ENCODE assay signal across 13 mouse cellular contexts in genomic region chr1:152000461-152000860, GRCm38 (mm10).
"Had no signal": no experiment of that assay in that cellular context is flagged by ENCODE, and none has a peak within 500 bp of the region (broad histone marks: within the 10 kb centered on the region; RNA-seq: fewer than 3 reads in every experiment).

No protein-coding gene starts in this region.

- H3K9ac ChIP-seq: liver, postnatal 0 days; midbrain, embryonic 13.5 days; midbrain, embryonic 15.5 days; neural tube, embryonic 12.5 days; stomach, embryonic 15.5 days had no signal

- H3K4me2 ChIP-seq: midbrain, embryonic 11.5 days; midbrain, embryonic 13.5 days; midbrain, embryonic 15.5 days; neural tube, embryonic 12.5 days; stomach, embryonic 15.5 days had no signal

- H3K27ac ChIP-seq: midbrain, embryonic 15.5 days; neural tube, embryonic 12.5 days; stomach, embryonic 15.5 days; stomach, postnatal 0 days had no signal

- DNase-seq: liver, postnatal 0 days; lung, adult 2 months; right cerebral cortex, postnatal 14 days; thymus, adult 2 months; thymus, postnatal 25 days; thymus, postnatal 4 days had no signal

- ATAC-seq: liver, postnatal 0 days; midbrain, embryonic 13.5 days; midbrain, embryonic 15.5 days had no signal

- H3K36me3 ChIP-seq: midbrain, embryonic 15.5 days; stomach, embryonic 15.5 days had no signal

- H3K4me3 ChIP-seq: megakaryocyte, embryonic 14.5 days; midbrain, embryonic 13.5 days; midbrain, embryonic 15.5 days; neural tube, embryonic 12.5 days; stomach, embryonic 15.5 days had no signal

- H3K27me3 ChIP-seq: megakaryocyte, embryonic 14.5 days; midbrain, embryonic 13.5 days; midbrain, embryonic 15.5 days; neural tube, embryonic 12.5 days; stomach, embryonic 15.5 days had no signal

- H3K9me3 ChIP-seq: megakaryocyte, embryonic 14.5 days; midbrain, embryonic 13.5 days; midbrain, embryonic 15.5 days; neural tube, embryonic 12.5 days; stomach, embryonic 15.5 days had no signal
